Mouse (Mus musculus) adrenal gland, postnatal 14 days (tissue): ENCODE data around the gene Shb. TPM values are rescaled to one million over a fixed set of nuclear protein-coding genes. Genes with fewer than 3 reads are reported as not detected.

Experiments used
- DNase-seq: peaks from one replicate; pipeline ENCODE4 v3.0.0; 2021; ENCODE audit warnings: mixed read lengths
- total RNA-seq: library from RNA; stranded (reverse); gene quantifications from 2 replicates; pipeline ENCODE4 v1.2.3, GENCODE M21; 2021

The Shb gene
- total RNA-seq, 1 experiment from 2014 or later = 76.8 TPM

GRCm38 (mm10) chr4:45449012-45449411, 83.3 kb downstream of the Shb start:
- no peak for DNase-seq

- DNase-seq = no peak
These were observed 83.8 kb downstream of the Shb start for GRCm38 (mm10) chr4:45448481-45448880.

GRCm38 (mm10) chr4:45447196-45447595, 85.1 kb downstream of the Shb start:
- peak; percentile 80 for DNase-seq

- DNase-seq = no peak
These were observed 87.0 kb downstream of the Shb start for GRCm38 (mm10) chr4:45445235-45445634.

- no peak for DNase-seq
These were observed 87.5 kb downstream of the Shb start for GRCm38 (mm10) chr4:45444813-45445212.

- DNase-seq = peak; percentile 66
These were observed 88.6 kb downstream of the Shb start for GRCm38 (mm10) chr4:45443652-45444051.

GRCm38 (mm10) chr4:45442237-45442636, 90.0 kb downstream of the Shb start:
- no peak for DNase-seq

GRCm38 (mm10) chr4:45441778-45442177, 90.5 kb downstream of the Shb start:
- no peak for DNase-seq

- DNase-seq = no peak
These were observed 93.0 kb downstream of the Shb start for GRCm38 (mm10) chr4:45439281-45439680.

GRCm38 (mm10) chr4:45437010-45437409, 95.3 kb downstream of the Shb start:
- no peak for DNase-seq

GRCm38 (mm10) chr4:45436383-45436913, 95.8 kb downstream of the Shb start:
- DNase-seq = no peak

- no peak for DNase-seq
These were observed 96.4 kb downstream of the Shb start for GRCm38 (mm10) chr4:45435899-45436298.

GRCm38 (mm10) chr4:45434681-45435080, 97.6 kb downstream of the Shb start:
- no peak for DNase-seq

GRCm38 (mm10) chr4:45434071-45434470, 98.2 kb downstream of the Shb start:
- DNase-seq = no peak

GRCm38 (mm10) chr4:45431806-45432205, 100.5 kb downstream of the Shb start:
- DNase-seq = no peak

GRCm38 (mm10) chr4:45431316-45431715, 101.0 kb downstream of the Shb start:
- DNase-seq = no peak

GRCm38 (mm10) chr4:45429451-45429850, 102.8 kb downstream of the Shb start:
- peak; percentile 63 for DNase-seq

GRCm38 (mm10) chr4:45426724-45427457, 105.4 kb downstream of the Shb start:
- no peak for DNase-seq

GRCm38 (mm10) chr4:45423406-45423805, 108.9 kb downstream of the Shb start:
- no peak for DNase-seq

- no peak for DNase-seq
These were observed 109.6 kb downstream of the Shb start for GRCm38 (mm10) chr4:45422640-45423039.

- DNase-seq = no peak
These were observed 110.6 kb downstream of the Shb start for GRCm38 (mm10) chr4:45421519-45422260.

GRCm38 (mm10) chr4:45420733-45421132, 111.5 kb downstream of the Shb start:
- DNase-seq = no peak

- DNase-seq = no peak
These were observed 113.2 kb downstream of the Shb start for GRCm38 (mm10) chr4:45419051-45419450.
